Mouse (Mus musculus) small intestine, adult 2 months (tissue): ENCODE measurements around the gene Slc29a3.

Experiments
- CTCF ChIP-seq: fragments of 200-500 bp; IDR thresholded peaks from 2 replicates; pipeline ENCODE4 v1.5.1; 2012; ENCODE audit warnings: low read depth, mild to moderate bottlenecking, control low read depth, inconsistent platforms, low read length, moderate library complexity, mixed read lengths; ENCODE audit not compliant: insufficient replicate concordance, insufficient read length; ENCODE audit errors: extremely low read depth
- POLR2A ChIP-seq: fragments of 200-500 bp; IDR thresholded peaks from 2 replicates; pipeline ENCODE4 v1.6.1; 2012; ENCODE audit warnings: low read depth, mild to moderate bottlenecking, control low read depth, inconsistent platforms, low read length, moderate library complexity

GRCm38 (mm10) chr10:60727301-60727700 is 25.3 kb downstream of the Slc29a3 start:
- TF ChIP-seq CTCF (no peak), POLR2A (no peak)
